Mouse (Mus musculus) heart, postnatal 36 days (tissue): Measurements from ENCODE around the gene Fam71f2. TPM values are rescaled to one million over a fixed set of nuclear protein-coding genes. Genes with fewer than 3 reads are reported as not detected.

ENCODE experiments used
- DNase-seq, 2 experiments: peaks; one replicate each; pipeline ENCODE4 v3.0.0; 2021 to 2022
- intact Hi-C: fragments of 180-260 bp; cut with DNase I; formaldehyde crosslinking; loops from one replicate; pipeline ENCODE4 v1.15.1; 2025
- total RNA-seq, 2 experiments: library from RNA; stranded (reverse); gene quantifications; 2 replicates each; pipeline ENCODE4 v1.2.3; 2021

The Fam71f2 gene
- total RNA-seq, result under 1 TPM in 1 of 2 experiments, not detected in 1; 0.27 TPM

DNA sequence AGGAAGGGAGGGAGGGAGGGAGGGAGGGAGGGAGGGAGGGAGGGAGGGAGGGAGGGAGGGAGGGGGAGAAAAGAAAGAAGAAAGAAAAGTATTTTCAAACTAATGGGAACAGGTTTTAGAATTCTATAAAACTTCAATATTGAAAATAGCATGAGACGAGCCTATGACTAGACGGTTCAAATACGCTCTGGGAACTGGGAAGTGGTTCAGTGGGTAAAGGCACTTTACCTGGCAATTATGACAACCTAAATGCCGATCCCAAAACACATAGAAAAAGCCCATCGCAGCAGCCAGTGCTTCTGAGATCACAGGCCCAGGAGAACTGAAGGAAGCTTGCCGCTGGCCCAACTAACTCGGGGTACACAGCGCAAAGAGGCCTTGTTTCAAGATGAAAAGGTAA is at the start of gene Fam71f2:
TSS of gene Fam71f2 (plus strand) at position 301 of the 400 bp plus-strand sequence.
- DNase-seq, result no peak

GRCm38 (mm10) chr6:29230386-29230785 is 49.0 kb upstream of the Fam71f2 start:
- intact Hi-C loops, result no loop called here
- DNase-seq, result no peak

More for the DNA sequence above, at the start of gene Fam71f2:
- intact Hi-C loops, result loop anchor here (1.0 to 2.0 kb wide), 3 partner anchors 39 to 114 kb away; partner anchors contain the start of gene Rbm28

GRCm38 (mm10) chr6:29231799-29232198 is 47.6 kb upstream of the Fam71f2 start:
- intact Hi-C loops, result no loop called here
- no peak for DNase-seq

DNA sequence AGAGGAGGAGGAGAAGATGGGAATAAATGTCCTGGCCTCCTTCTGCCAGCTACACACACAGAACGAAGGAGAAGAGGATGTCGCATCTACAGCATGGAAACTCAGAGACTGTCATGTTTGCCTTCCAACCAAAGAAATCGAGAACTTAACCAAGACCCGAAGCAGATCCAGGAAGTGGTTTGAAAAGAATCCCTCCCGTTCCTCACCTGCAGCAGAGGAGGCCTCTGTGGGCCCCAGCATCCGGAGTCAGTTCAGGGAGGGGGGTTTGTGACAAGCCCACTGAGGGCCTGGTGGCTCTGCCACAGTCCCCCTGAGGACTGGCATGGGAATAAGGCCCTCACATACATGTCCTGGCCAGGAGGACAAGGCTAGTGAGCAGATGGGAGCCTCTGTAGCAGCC is 47.1 kb upstream of the Fam71f2 start:
- DNase-seq, result no peak
- intact Hi-C loops, result no loop called here

- intact Hi-C loops, result no loop called here
These were observed 45.7 kb upstream of the Fam71f2 start for GRCm38 (mm10) chr6:29233710-29234109.

DNA sequence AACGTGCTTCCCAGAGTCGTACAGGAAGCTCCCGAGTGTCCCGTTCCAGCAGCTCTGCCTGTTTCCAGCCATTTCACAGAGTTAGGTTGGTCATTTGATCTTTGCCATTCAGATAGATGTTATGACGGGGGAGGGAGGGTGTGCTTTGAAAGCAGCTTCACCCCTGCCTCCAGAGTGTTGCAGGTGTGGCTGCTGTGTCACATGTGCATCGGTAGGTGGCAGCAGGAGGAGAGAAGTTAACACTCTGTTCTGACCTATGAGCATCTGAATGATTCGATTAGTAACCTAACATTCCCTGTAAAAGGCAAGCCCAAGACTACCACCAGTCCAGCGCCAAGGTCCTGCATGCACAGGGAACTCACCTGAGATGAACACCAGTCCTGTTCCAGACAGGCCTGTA is 45.1 kb upstream of the Fam71f2 start:
- intact Hi-C loops, result no loop called here
- no peak for DNase-seq

More at GRCm38 (mm10) chr6:29233710-29234109, 45.7 kb upstream of the Fam71f2 start:
- no peak for DNase-seq

DNA sequence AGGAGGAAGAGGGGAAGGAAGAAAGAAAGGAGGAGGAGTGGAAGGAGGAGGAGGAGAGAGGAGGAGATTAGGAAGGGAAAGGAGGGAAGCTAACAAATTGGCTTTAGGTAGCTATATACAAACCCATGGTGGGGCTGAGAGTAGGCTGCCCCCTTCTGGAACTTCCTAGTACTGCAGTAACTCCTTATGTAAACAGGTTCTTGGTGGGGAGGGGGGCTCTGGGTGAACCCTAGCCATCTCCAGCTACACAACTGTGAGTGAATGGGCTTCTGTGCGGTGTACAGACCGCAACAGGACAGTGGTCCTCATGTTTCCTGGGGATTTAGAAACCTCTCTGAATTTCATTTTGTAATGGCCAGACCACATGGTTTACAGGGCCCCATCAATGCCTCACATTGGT is 38.6 kb upstream of the Fam71f2 start:
- intact Hi-C loops, result loop anchor here (1.0 to 2.0 kb wide), 4 partner anchors 24 to 70 kb away; partner anchors contain the start of genes Fam71f2 and Impdh1
- DNase-seq, result peak; percentile 62 to 67

DNA sequence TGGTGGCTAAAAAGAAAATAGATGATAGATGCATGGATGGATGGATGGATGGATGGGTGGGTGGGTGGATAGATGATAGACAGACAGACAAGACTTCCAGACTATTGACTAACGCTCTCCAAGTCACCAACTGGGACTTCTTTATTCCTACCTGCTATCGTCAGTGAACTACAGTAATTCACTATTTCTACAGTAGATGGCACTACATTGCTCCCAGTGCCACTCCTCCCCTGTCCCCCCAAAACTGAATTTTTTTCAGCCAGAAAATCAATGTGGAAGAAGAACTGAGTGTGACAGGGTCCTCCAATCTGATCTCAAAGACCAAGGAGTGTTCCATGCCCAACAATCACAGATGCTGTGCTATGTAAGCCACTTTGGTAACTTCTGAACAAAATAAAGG is 37.7 kb upstream of the Fam71f2 start:
- no peak for DNase-seq
- intact Hi-C loops, result loop anchor here (2.0 kb wide), 2 partner anchors 25 to 71 kb away; partner anchors contain the start of gene Impdh1

DNA sequence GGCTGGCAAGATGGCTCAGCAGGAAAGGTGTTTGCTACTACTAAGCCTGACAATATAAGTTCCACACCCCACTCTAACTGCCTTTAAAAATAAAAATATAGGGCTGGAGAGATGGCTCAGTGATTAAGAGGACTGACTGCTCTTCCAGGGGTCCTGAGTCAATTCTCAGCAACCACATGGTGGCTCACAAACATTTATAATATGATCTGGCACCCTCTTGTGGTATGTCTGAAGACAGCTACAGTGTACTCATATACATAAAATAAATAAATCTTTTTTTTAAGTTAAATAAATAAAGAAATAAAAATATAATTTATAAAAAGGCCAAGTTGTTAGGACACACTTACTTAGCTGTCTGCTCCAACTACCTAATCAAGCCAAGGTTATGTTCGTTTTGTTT is 37.1 kb upstream of the Fam71f2 start:
- intact Hi-C loops, result no loop called here
- DNase-seq, result no peak

- DNase-seq, result no peak
These were observed 33.9 kb upstream of the Fam71f2 start for GRCm38 (mm10) chr6:29245272-29246120.

DNA sequence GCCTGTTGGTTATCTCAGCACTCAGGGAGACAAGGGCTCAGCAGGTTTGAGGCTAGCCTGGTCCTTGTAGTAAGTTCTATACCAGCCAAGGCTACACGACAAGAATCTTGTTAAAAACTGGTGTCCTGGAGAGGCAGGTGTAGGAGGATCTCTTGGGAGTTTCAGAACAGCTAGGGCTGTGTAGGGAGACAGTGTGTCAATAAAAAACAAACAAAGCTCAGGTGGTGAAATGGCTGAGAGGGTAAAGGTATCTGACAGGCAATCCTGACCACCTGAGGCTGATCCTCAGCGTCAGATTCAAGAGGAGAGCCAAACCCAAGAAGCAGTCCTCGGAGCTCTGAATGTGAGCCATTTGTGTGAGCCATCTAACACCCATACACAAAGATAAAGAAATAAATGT is 33.2 kb upstream of the Fam71f2 start:
- no peak for DNase-seq
- intact Hi-C loops, result no loop called here

More at GRCm38 (mm10) chr6:29245272-29246120, 33.9 kb upstream of the Fam71f2 start:
- intact Hi-C loops, result no loop called here

GRCm38 (mm10) chr6:29246585-29246984 is 32.8 kb upstream of the Fam71f2 start:
- DNase-seq, result no peak
- intact Hi-C loops, result no loop called here

- intact Hi-C loops, result no loop called here
- no peak for DNase-seq
These were observed 32.3 kb upstream of the Fam71f2 start for GRCm38 (mm10) chr6:29247072-29247471.

GRCm38 (mm10) chr6:29259418-29259817 is 20.0 kb upstream of the Fam71f2 start:
- intact Hi-C loops, result no loop called here
- no peak for DNase-seq

- DNase-seq, result no peak
- intact Hi-C loops, result no loop called here
These were observed 17.6 kb upstream of the Fam71f2 start for GRCm38 (mm10) chr6:29261831-29262230.

DNA sequence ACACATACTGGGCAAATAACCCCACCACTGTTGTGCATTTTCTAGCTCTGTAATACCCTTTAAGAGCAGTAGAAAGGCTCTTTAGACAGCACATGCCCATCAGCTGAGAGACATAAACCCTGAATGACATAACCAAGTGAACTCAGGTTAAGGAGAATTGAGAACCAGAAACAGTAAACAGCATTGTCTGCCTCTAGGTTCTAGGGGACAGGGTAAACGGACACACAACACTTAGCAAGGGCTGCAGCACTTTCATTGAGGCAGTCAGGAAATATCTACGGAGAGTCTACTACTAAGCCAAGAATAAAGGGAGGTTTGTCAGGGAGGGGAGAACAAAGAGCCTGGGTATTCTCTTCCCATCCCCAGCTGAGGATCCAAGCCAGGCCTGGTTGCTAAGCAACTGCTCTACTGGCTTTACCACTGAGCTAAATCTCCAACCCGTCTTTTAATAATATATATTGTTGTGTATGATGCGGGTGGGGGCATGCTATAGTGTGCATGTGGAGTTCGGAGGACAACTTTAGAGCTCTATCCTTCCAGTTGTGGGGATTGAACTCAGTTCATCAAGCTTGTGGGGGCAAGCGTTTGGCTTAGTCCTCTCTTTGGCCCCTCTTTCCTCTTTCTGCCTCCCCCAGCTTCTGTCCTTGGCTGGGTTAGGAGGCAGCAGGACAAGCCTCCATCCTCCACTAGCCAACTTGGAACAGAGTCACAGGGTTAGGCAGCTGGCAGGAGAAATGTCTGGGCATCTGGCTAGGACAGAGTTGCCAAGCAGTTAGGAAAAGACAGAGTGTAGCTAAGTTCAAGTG is 15.5 kb upstream of the Fam71f2 start:
- intact Hi-C loops, result no loop called here
- DNase-seq, result peak; percentile 46 to 47

DNA sequence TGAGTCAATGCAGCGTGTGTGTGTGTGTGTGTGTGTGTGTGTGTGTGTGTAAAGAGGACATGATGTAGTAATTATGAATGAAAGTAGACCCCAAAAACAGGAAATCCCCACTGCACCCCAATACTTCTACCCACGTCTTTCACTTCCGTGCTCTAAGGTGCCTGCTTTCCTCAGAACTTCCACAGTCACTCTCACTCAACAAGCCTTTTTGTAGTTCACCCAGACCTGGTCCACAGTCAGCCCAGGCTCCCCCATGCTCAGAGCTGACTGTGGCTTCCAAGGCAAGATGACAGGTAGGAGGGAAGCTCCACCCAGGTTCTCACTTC is 15.0 kb upstream of the Fam71f2 start:
- no peak for DNase-seq
- intact Hi-C loops, result no loop called here

- no peak for DNase-seq
- intact Hi-C loops, result no loop called here
These were observed 12.5 kb upstream of the Fam71f2 start for GRCm38 (mm10) chr6:29266936-29267335.

- no peak for DNase-seq
- intact Hi-C loops, result no loop called here
These were observed 10.3 kb upstream of the Fam71f2 start for GRCm38 (mm10) chr6:29269006-29269668.

GRCm38 (mm10) chr6:29270961-29271360 is 8.4 kb upstream of the Fam71f2 start:
- intact Hi-C loops, result no loop called here
- DNase-seq, result peak; percentile 20 to 34
